Mouse (Mus musculus): ENCODE data around the gene Gm11992. TPM values are rescaled to one million over a fixed set of nuclear protein-coding genes. Genes with fewer than 3 reads are reported as not detected.
A peak's percentile ranks its signal among the peaks of the same experiment; 100 is the strongest.

Gm11992 gene
- polyA plus RNA-seq, 1 experiment from 2014 or later = 3.5 TPM

- no peak overlapping the region for H3K4me3 ChIP-seq (ENCODE audit: control insufficient read depth in 1 of 2, insufficient read depth in 1 of 2, low read depth in 1 of 2, low read length in 2 of 2)
- no peaks in the 10 kb centered on the region for H3K36me3 ChIP-seq (ENCODE audit: control insufficient read depth, insufficient read depth, low read length)
- ATAC-seq (ENCODE audit: insufficient number of reproducible peaks, insufficient read depth, low FRiP score, low read depth) = no peak
- H3K4me1 ChIP-seq (ENCODE audit: control insufficient read depth in 2 of 2, insufficient read depth in 2 of 2, low read length in 2 of 2) = peaks cover 0 to 7% of the 10 kb centered on the region in 2 experiments; a peak in 1 of 4 replicates
- 87% methylated on average over 5 of the region's 5 CpGs for WGBS
- no peak overlapping the region for H3K27ac ChIP-seq (replicated peaks in 1 of 2; ENCODE audit: control insufficient read depth in 1 of 2, insufficient read depth in 1 of 2, low read depth in 2 of 2, low read length in 2 of 2)
- no peaks in the 10 kb centered on the region for H3K9me3 ChIP-seq (ENCODE audit: control insufficient read depth, low read length)
- H3K4me2 ChIP-seq (ENCODE audit: low read length) = no peak overlapping the region
- H3K27me3 ChIP-seq (ENCODE audit: control insufficient read depth, insufficient read depth, low read length) = no peaks in the 10 kb centered on the region
- H3K9ac ChIP-seq (ENCODE audit: low read length) = no peak overlapping the region
Measured at GRCm38 (mm10) chr11:9020207-9020606, 28.2 kb upstream of the Gm11992 start.

GRCm38 (mm10) chr11:9024782-9025181 lies 23.6 kb upstream of the Gm11992 start:
- 0 out of 2 replicates have a peak, but pooled peaks have one; percentile 47 for ATAC-seq (ENCODE audit: insufficient number of reproducible peaks, insufficient read depth, low FRiP score, low read depth)
- no peaks in the 10 kb centered on the region for H3K36me3 ChIP-seq (ENCODE audit: control insufficient read depth, insufficient read depth, low read length)
- no peaks in the 10 kb centered on the region for H3K9me3 ChIP-seq (ENCODE audit: control insufficient read depth, low read length)
- 52% methylated on average over 7 of the region's 7 CpGs for WGBS
- no peak overlapping the region for H3K9ac ChIP-seq (ENCODE audit: low read length)
- H3K27ac ChIP-seq (replicated peaks in 1 of 2; ENCODE audit: control insufficient read depth in 1 of 2, insufficient read depth in 1 of 2, low read depth in 2 of 2, low read length in 2 of 2) = peak overlapping the region; percentile 37 to 59; a peak in 2 of 4 replicates
- peaks cover 0 to 7% of the 10 kb centered on the region in 2 experiments; a peak in 1 of 4 replicates for H3K4me1 ChIP-seq (ENCODE audit: control insufficient read depth in 2 of 2, insufficient read depth in 2 of 2, low read length in 2 of 2)
- H3K4me2 ChIP-seq (ENCODE audit: low read length) = no peak overlapping the region
- no peaks in the 10 kb centered on the region for H3K27me3 ChIP-seq (ENCODE audit: control insufficient read depth, insufficient read depth, low read length)
- no peak overlapping the region for H3K4me3 ChIP-seq (ENCODE audit: control insufficient read depth in 1 of 2, insufficient read depth in 1 of 2, low read depth in 1 of 2, low read length in 2 of 2)

GRCm38 (mm10) chr11:9025211-9025610 lies 23.2 kb upstream of the Gm11992 start:
- Histone ChIP-seq H3K4me3 (ENCODE audit: control insufficient read depth in 1 of 2, insufficient read depth in 1 of 2, low read depth in 1 of 2, low read length in 2 of 2) (no peak overlapping the region), H3K27ac (replicated peaks in 1 of 2; ENCODE audit: control insufficient read depth in 1 of 2, insufficient read depth in 1 of 2, low read depth in 2 of 2, low read length in 2 of 2) (peak overlapping the region; percentile 37 to 59; a peak in 2 of 4 replicates)
- 51% methylated on average over 3 of the region's 3 CpGs for WGBS

GRCm38 (mm10) chr11:9031530-9031929 lies 16.9 kb upstream of the Gm11992 start:
- WGBS = 83% methylated on average over 2 of the region's 2 CpGs

More at GRCm38 (mm10) chr11:9025211-9025610, 23.2 kb upstream of the Gm11992 start:
- peaks cover 0 to 7% of the 10 kb centered on the region in 2 experiments; a peak in 1 of 4 replicates for H3K4me1 ChIP-seq (ENCODE audit: control insufficient read depth in 2 of 2, insufficient read depth in 2 of 2, low read length in 2 of 2)
- H3K27me3 ChIP-seq (ENCODE audit: control insufficient read depth, insufficient read depth, low read length) = no peaks in the 10 kb centered on the region
- no peaks in the 10 kb centered on the region for H3K9me3 ChIP-seq (ENCODE audit: control insufficient read depth, low read length)
- H3K36me3 ChIP-seq (ENCODE audit: control insufficient read depth, insufficient read depth, low read length) = no peaks in the 10 kb centered on the region
- no peak overlapping the region for H3K4me2 ChIP-seq (ENCODE audit: low read length)
- ATAC-seq (ENCODE audit: insufficient number of reproducible peaks, insufficient read depth, low FRiP score, low read depth) = no peak
- no peak overlapping the region for H3K9ac ChIP-seq (ENCODE audit: low read length)

GRCm38 (mm10) chr11:9046546-9046945 lies 1.8 kb upstream of the Gm11992 start:
- 0 out of 2 replicates have a peak overlapping the region, but pooled peaks have one; percentile 10 for H3K9ac ChIP-seq (ENCODE audit: low read length)
- peak overlapping the region; percentile 77 to 87 for H3K27ac ChIP-seq (replicated peaks in 1 of 2; ENCODE audit: control insufficient read depth in 1 of 2, insufficient read depth in 1 of 2, low read depth in 2 of 2, low read length in 2 of 2)
- H3K36me3 ChIP-seq (ENCODE audit: control insufficient read depth, insufficient read depth, low read length) = no peaks in the 10 kb centered on the region
- no peaks in the 10 kb centered on the region for H3K9me3 ChIP-seq (ENCODE audit: control insufficient read depth, low read length)
- H3K4me3 ChIP-seq (ENCODE audit: control insufficient read depth in 1 of 2, insufficient read depth in 1 of 2, low read depth in 1 of 2, low read length in 2 of 2) = no peak overlapping the region
- H3K4me1 ChIP-seq (ENCODE audit: control insufficient read depth in 2 of 2, insufficient read depth in 2 of 2, low read length in 2 of 2) = peaks cover 10 to 37% of the 10 kb centered on the region in 2 experiments
- WGBS = 35% methylated on average over 2 of the region's 2 CpGs
- no peaks in the 10 kb centered on the region for H3K27me3 ChIP-seq (ENCODE audit: control insufficient read depth, insufficient read depth, low read length)
- ATAC-seq (ENCODE audit: insufficient number of reproducible peaks, insufficient read depth, low FRiP score, low read depth) = no peak
- H3K4me2 ChIP-seq (ENCODE audit: low read length) = peak overlapping the region; percentile 93; the same call in 1 of the 2 replicates

More at GRCm38 (mm10) chr11:9031530-9031929, 16.9 kb upstream of the Gm11992 start:
- no peak for ATAC-seq (ENCODE audit: insufficient number of reproducible peaks, insufficient read depth, low FRiP score, low read depth)
- Histone ChIP-seq H3K9me3 (ENCODE audit: control insufficient read depth, low read length) (no peaks in the 10 kb centered on the region), H3K27ac (replicated peaks in 1 of 2; ENCODE audit: control insufficient read depth in 1 of 2, insufficient read depth in 1 of 2, low read depth in 2 of 2, low read length in 2 of 2) (no peak overlapping the region), H3K4me1 (ENCODE audit: control insufficient read depth in 2 of 2, insufficient read depth in 2 of 2, low read length in 2 of 2) (no peaks in the 10 kb centered on the region), H3K4me3 (ENCODE audit: control insufficient read depth in 1 of 2, insufficient read depth in 1 of 2, low read depth in 1 of 2, low read length in 2 of 2) (no peak overlapping the region), H3K9ac (ENCODE audit: low read length) (no peak overlapping the region), H3K27me3 (ENCODE audit: control insufficient read depth, insufficient read depth, low read length) (no peaks in the 10 kb centered on the region), H3K4me2 (ENCODE audit: low read length) (no peak overlapping the region), H3K36me3 (ENCODE audit: control insufficient read depth, insufficient read depth, low read length) (no peaks in the 10 kb centered on the region)

GRCm38 (mm10) chr11:9047044-9047443 lies 1.4 kb upstream of the Gm11992 start:
- H3K27ac ChIP-seq (replicated peaks in 1 of 2; ENCODE audit: control insufficient read depth in 1 of 2, insufficient read depth in 1 of 2, low read depth in 2 of 2, low read length in 2 of 2) = peak overlapping the region; percentile 77 to 87
- no peaks in the 10 kb centered on the region for H3K9me3 ChIP-seq (ENCODE audit: control insufficient read depth, low read length)
- no peak overlapping the region for H3K4me3 ChIP-seq (ENCODE audit: control insufficient read depth in 1 of 2, insufficient read depth in 1 of 2, low read depth in 1 of 2, low read length in 2 of 2)
- H3K4me2 ChIP-seq (ENCODE audit: low read length) = peak overlapping the region; percentile 93
- H3K4me1 ChIP-seq (ENCODE audit: control insufficient read depth in 2 of 2, insufficient read depth in 2 of 2, low read length in 2 of 2) = peaks cover 10 to 37% of the 10 kb centered on the region in 2 experiments
- H3K9ac ChIP-seq (ENCODE audit: low read length) = no peak overlapping the region
- H3K27me3 ChIP-seq (ENCODE audit: control insufficient read depth, insufficient read depth, low read length) = no peaks in the 10 kb centered on the region
- no peaks in the 10 kb centered on the region for H3K36me3 ChIP-seq (ENCODE audit: control insufficient read depth, insufficient read depth, low read length)
- ATAC-seq (ENCODE audit: insufficient number of reproducible peaks, insufficient read depth, low FRiP score, low read depth) = peak; percentile 79
- 22% methylated on average over 5 of the region's 5 CpGs for WGBS

- H3K9ac ChIP-seq (ENCODE audit: low read length) = peak within 1 kb of the TSS; percentile 64
- H3K27me3 ChIP-seq (ENCODE audit: control insufficient read depth, insufficient read depth, low read length) = no peaks in the 10 kb centered on the region
- H3K9me3 ChIP-seq (ENCODE audit: control insufficient read depth, low read length) = no peaks in the 10 kb centered on the region
- peak within 1 kb of the TSS; percentile 77 to 87 for H3K27ac ChIP-seq (replicated peaks in 1 of 2; ENCODE audit: control insufficient read depth in 1 of 2, insufficient read depth in 1 of 2, low read depth in 2 of 2, low read length in 2 of 2)
- H3K4me1 ChIP-seq (ENCODE audit: control insufficient read depth in 2 of 2, insufficient read depth in 2 of 2, low read length in 2 of 2) = peaks cover 12 to 37% of the 10 kb centered on the region in 2 experiments
- H3K36me3 ChIP-seq (ENCODE audit: control insufficient read depth, insufficient read depth, low read length) = no peaks in the 10 kb centered on the region
- peak within 1 kb of the TSS; percentile 93 for H3K4me2 ChIP-seq (ENCODE audit: low read length)
- WGBS = 2% methylated on average over 18 of the region's 18 CpGs
- ATAC-seq (ENCODE audit: insufficient number of reproducible peaks, insufficient read depth, low FRiP score, low read depth) = peak; percentile 24
- peak within 1 kb of the TSS; percentile 56 to 59 for H3K4me3 ChIP-seq (ENCODE audit: control insufficient read depth in 1 of 2, insufficient read depth in 1 of 2, low read depth in 1 of 2, low read length in 2 of 2)
Measured at GRCm38 (mm10) chr11:9048703-9049060, 288 bp downstream of the Gm11992 start, which contains the start of gene Sun3. Sun3 (minus strand) TSS chr11:9048991.

- Histone ChIP-seq H3K4me1 (ENCODE audit: control insufficient read depth in 2 of 2, insufficient read depth in 2 of 2, low read length in 2 of 2) (peaks cover 12 to 37% of the 10 kb centered on the region in 2 experiments), H3K4me2 (ENCODE audit: low read length) (peak overlapping the region; percentile 93), H3K36me3 (ENCODE audit: control insufficient read depth, insufficient read depth, low read length) (no peaks in the 10 kb centered on the region), H3K4me3 (ENCODE audit: control insufficient read depth in 1 of 2, insufficient read depth in 1 of 2, low read depth in 1 of 2, low read length in 2 of 2) (peak overlapping the region in 1 of 2 experiments; percentile 56; a peak in 1 of 4 replicates), H3K27me3 (ENCODE audit: control insufficient read depth, insufficient read depth, low read length) (no peaks in the 10 kb centered on the region), H3K27ac (replicated peaks in 1 of 2; ENCODE audit: control insufficient read depth in 1 of 2, insufficient read depth in 1 of 2, low read depth in 2 of 2, low read length in 2 of 2) (no peak overlapping the region), H3K9me3 (ENCODE audit: control insufficient read depth, low read length) (no peaks in the 10 kb centered on the region), H3K9ac (ENCODE audit: low read length) (peak overlapping the region; percentile 41)
- ATAC-seq (ENCODE audit: insufficient number of reproducible peaks, insufficient read depth, low FRiP score, low read depth) = no peak
- 68% methylated on average over 4 of the region's 4 CpGs for WGBS
Measured at GRCm38 (mm10) chr11:9050241-9050640, 1.8 kb downstream of the Gm11992 start.

Data from heart, embryonic 14.5 days (tissue).